Mouse (Mus musculus): Measurements from ENCODE around the gene Cfh.
A peak's percentile ranks its signal among the peaks of the same experiment; 100 is the strongest.
"Not testable (repeated sequence)": the region's sequence is repeated elsewhere in the genome, so short reads cannot be mapped to it uniquely, and the experiment has no call there.

Cfh gene

DNA sequence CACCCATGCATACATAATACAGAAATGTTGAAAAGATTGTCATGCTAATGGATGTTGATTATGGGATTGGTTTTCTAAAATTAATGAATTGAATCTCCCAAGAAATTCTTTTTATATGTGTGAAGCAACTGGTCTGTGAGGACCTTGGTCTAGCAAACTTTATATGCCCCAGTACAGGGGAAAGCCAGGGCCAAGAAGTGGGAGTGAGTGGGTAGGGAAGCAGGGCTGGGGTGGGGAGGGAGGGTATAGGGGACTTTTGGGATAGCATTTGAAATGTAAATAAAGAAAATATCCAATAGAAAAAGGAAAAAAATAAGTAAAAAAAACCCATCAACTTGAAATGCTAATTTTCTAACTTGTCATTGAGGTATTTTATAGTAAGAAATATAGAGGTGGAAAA lies at the start of gene Cfh:
TSS of gene Cfh (minus strand) at position 101 of the 400 bp plus-strand sequence.
- not testable (repeated sequence) for DNase-seq (ENCODE audit: low read depth, low spot score)

DNA sequence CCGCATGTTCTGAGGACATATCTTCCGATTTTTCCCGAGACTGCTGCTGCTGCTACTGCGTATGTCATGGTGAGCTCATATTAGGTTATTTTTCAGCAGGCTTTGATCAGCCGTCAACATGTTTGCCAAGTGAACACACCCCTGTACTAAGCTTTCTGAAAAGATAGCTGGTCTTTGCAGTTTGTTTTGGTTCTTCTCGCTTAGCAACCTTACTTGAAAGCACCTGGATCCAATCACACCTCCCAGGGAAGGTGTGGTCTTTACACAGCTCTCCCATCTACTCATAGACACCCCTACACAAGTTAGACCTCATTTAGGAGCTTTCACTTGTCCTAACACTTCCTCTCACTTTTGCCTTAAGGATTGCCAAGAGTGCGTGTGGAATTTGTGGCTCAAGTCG lies 43.1 kb upstream of the Cfh start:
- no peak for DNase-seq (ENCODE audit: low read depth, low spot score)

DNA sequence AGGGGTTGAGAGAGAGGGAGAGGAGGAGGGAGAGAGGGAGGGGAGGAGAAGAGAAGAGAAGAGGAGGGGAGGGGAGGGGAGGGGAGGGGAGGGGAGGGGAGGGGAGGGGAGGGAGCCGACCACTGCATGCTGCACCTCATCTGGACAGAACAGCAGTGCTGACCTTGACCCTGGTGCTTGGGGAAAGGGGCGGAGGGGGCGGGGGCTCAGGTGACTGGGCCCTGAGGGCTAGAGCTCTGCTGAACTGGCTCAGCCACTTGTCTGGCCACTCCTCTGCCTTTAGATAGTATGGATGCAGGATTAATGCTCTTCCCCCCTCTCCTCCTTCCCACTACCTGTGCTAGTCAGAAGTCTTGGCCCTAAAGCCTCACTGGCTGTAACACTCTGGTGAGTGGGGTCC lies 41.7 kb upstream of the Cfh start:
- DNase-seq (ENCODE audit: low read depth, low spot score) = peak; percentile 49

DNA sequence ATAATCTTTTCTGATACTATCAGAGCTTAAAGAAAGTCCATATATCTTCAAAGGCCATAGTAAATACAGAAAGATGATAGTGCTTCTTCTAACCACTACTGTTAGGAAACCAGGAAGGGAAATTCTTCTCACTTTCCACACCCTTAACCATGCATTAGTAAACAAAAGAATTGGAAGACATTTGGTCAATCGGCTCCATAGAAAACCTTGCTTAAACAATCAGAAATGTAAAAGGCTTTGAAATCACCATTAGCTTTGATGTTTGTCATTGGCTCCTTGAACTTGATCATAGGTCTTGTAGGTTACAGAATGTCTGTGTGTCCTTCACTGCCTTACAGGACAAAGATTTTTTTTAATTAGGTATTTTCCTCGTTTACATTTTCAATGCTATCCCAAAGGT lies 21.8 kb upstream of the Cfh start:
- peak; percentile 72 for DNase-seq (ENCODE audit: low read depth, low spot score)

DNA sequence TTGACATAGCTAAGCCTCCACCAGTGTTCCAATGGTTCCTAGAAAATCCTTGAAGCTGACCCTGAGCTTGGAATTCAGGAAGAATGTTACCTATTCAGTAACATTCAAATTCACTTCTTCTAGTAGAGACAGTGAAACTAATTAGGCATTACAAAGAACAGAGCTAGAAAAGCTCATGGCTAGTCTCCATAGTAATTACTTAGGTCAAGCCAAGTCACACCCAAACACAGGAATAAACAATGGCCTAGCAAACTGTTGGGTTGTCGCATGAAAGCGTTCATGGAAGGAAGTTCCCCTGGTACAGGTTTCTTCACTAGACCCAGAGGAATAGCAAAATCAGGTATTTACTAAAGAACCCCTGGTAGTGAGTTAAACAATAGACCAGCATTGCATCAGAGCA lies 4.9 kb upstream of the Cfh start:
- DNase-seq (ENCODE audit: low read depth, low spot score) = peak; percentile 90

DNA sequence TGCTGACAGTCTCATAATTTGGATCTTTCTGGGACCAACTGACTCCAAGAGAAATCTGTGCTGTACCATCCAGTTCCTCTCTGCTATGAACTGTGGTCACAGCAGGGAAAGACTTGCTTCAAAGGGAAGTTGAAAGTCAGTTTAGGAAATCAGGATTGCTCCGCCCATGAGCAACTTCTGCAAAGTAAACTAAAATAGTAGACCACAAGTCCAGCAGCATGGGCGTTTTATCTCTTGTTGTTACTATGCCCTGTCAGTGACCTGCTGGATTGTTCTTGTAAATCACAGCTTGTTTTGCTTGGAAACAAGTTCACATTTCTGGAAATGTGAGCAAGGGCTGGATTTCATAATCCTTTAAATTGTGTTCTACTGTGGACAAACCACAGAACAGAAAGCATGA lies 356 bp downstream of the Cfh start:
- peak; percentile 41 for DNase-seq (ENCODE audit: low read depth, low spot score)

DNA sequence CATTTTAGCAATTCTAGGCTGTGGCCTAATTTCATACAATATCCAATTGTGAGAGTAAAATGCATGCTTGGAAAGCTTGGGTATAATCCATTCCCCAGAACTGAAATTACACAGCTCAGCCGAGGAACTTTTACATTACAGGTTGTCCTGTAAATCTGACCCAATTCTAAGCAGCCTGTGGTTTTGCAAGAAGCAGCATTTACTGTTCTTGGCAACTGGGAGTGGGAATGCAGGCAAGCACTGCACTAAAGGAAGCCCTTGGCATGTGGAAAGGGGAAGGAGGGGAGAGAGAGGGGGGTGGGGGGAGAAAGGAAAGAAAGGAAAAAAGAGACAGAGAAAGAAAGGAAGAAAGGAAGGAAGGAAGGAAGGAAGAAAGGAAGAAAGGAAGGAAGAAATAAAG lies 3.4 kb downstream of the Cfh start:
- DNase-seq (ENCODE audit: low read depth, low spot score) = no peak

DNA sequence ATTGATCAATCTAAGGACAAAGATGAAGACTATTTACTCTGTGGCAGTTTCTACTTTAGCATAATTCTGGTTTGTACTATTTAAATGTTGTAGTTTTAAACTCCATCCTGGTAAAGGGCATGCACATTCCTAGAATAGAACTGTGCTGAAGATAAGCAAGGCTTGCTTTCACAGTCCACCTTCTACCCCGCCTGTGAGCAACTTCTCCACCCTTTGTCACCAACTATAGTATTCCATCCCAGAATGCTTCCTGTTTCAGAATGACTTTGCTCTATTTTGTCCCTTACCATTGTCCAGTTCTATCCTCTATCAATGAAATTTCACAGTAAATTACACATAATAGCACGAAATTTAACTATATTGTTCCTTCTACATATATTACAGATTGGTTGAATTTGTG lies 8.1 kb downstream of the Cfh start:
- DNase-seq (ENCODE audit: low read depth, low spot score) = no peak

DNA sequence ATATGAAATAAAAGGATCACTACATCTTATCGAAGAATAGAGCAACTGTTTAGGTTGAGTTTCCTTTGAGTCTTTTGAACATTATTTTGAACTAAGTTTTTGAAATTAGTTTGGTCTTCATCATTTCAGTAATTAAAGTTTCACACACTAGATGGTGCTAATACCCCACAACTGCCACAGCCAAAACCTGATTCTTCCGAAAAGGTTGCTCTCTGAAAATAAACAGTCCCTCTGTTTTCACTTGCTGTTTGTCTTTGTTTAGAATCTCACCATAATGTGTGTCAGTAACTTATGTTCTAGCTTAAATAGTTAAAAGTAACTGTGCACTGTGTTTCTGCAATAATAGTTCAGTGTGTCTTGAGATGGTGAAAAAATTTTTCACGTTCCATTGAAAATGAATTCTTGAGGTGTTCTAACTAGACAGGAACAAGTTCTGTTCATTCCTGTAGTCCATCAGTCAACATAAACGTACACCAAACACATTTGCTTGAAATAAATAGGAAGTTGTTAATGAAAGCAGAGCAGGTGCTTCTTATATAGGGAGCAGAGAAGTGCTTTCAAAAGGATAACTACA lies 11.9 kb downstream of the Cfh start:
- peak; percentile 32 for DNase-seq (ENCODE audit: low read depth, low spot score)

DNA sequence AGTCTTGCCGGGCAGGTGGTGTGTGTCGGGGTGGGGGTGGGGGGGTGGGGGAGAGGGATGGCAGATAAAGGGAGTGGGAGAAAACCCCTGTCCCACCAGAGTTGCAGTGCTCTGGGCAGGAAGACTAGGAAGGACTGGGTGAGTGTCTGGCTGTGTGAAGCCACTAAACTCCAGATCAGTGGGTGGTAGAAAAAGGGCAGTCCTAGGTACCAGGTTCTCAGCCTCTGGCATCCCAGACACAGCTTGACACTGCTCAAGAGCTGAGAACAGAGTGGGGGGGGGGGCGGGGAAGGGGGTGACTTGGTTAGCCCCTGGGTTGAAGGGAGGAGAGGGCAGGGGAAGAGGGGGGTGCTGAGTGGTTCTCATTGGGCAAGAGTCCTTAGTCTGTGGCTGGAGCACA lies 24.6 kb downstream of the Cfh start:
- no peak for DNase-seq (ENCODE audit: low read depth, low spot score)

DNA sequence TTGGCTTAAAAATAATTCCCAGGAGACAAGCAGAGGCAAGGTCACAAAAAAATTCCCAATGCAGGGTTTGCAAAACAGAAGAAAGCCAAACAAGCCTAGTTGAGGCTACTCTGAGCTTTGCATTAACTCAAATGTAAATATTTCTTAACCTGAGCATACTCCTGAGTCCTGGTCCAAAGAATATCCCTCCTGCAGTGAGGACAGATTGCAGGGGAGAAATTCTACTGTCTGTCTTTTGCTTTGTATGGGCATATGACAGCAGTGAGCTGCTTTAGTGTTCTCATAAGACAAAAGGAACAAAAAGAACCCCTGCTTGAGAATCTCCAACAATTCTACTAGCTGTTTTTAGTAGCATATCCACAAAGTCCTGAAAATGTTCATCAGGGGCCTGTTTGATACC lies 114.1 kb downstream of the Cfh start:
- DNase-seq (ENCODE audit: low read depth, low spot score) = no peak
